Mouse (Mus musculus) heart, adult 8-10 months (tissue): ENCODE data around the gene Car11. TPM values are rescaled to one million over a fixed set of nuclear protein-coding genes. Genes with fewer than 3 reads are reported as not detected.

Experiments
- DNase-seq: peaks from one replicate; pipeline ENCODE4 v3.0.0; 2022; ENCODE audit warnings: low spot score
- total RNA-seq, 4 experiments: library from RNA; stranded (reverse); gene quantifications; 2 replicates each; pipeline ENCODE4 v1.2.4; 2022

Car11 gene
- total RNA-seq, 4 experiments from 2014 or later, result 5.5 to 8.7 (median 8.1) TPM

GRCm38 (mm10) chr7:45689800-45690199 lies 9.8 kb upstream of the Car11 start:
- DNase-seq, result no peak

GRCm38 (mm10) chr7:45692364-45692763 lies 7.3 kb upstream of the Car11 start:
- no peak for DNase-seq

GRCm38 (mm10) chr7:45693921-45694591 lies 5.6 kb upstream of the Car11 start, which contains the start of gene Sec1:
TSS of gene Sec1 (minus strand) at chr7:45694402.
- DNase-seq, result no peak

- no peak for DNase-seq
Measured at GRCm38 (mm10) chr7:45695098-45695497, 4.5 kb upstream of the Car11 start.

- DNase-seq, result no peak
Measured at GRCm38 (mm10) chr7:45697894-45698293, 1.7 kb upstream of the Car11 start.

GRCm38 (mm10) chr7:45700301-45701015 lies 815 bp downstream of the Car11 start:
- DNase-seq, result peak; percentile 90

GRCm38 (mm10) chr7:45701072-45701471 lies 1.4 kb downstream of the Car11 start:
- DNase-seq, result no peak

GRCm38 (mm10) chr7:45701607-45702006 lies 2.0 kb downstream of the Car11 start:
- no peak for DNase-seq

- DNase-seq, result no peak
Measured at GRCm38 (mm10) chr7:45702316-45702715, 2.7 kb downstream of the Car11 start.

GRCm38 (mm10) chr7:45702809-45703520 lies 3.3 kb downstream of the Car11 start:
- DNase-seq, result no peak

GRCm38 (mm10) chr7:45703521-45704033 lies 3.9 kb downstream of the Car11 start:
- no peak for DNase-seq

GRCm38 (mm10) chr7:45704046-45704559 lies 4.5 kb downstream of the Car11 start:
- DNase-seq, result peak; percentile 67

- DNase-seq, result peak; percentile 100
Measured at GRCm38 (mm10) chr7:45704730-45705442, 5.2 kb downstream of the Car11 start, which contains the start of gene Dbp. TSS of gene Dbp (plus strand) at chr7:45705088.

- no peak for DNase-seq
Measured at GRCm38 (mm10) chr7:45705443-45705864, 5.8 kb downstream of the Car11 start.

GRCm38 (mm10) chr7:45705873-45706281 lies 6.2 kb downstream of the Car11 start:
- DNase-seq, result peak; percentile 85

GRCm38 (mm10) chr7:45706721-45707241 lies 7.1 kb downstream of the Car11 start:
- DNase-seq, result peak; percentile 77

- DNase-seq, result peak; percentile 98
Measured at GRCm38 (mm10) chr7:45707375-45707967, 7.8 kb downstream of the Car11 start.

- peak; percentile 52 for DNase-seq
Measured at GRCm38 (mm10) chr7:45708221-45708761, 8.6 kb downstream of the Car11 start.

GRCm38 (mm10) chr7:45709036-45709435 lies 9.4 kb downstream of the Car11 start:
- DNase-seq, result no peak

GRCm38 (mm10) chr7:45709677-45710355 lies 10.2 kb downstream of the Car11 start:
- DNase-seq, result no peak
